Mouse (Mus musculus) E14TG2a.4 (cell line): ENCODE measurements at regions not wholly inside any gene's neighbourhood (a gene's known extent, or its start where the extent isn't known, plus 50 kb on each side); places are given as distances from the start of the nearest gene placed in this dataset.

Experiments
- CTCF ChIP-seq: conservative IDR thresholded peaks from 2 replicates; pipeline ENCODE4 v1.5.1; 2014; ENCODE audit warnings: low read length
- NANOG ChIP-seq: IDR thresholded peaks from 2 replicates; pipeline ENCODE4 v1.6.1; 2014; ENCODE audit warnings: borderline replicate concordance, low read length, mixed read lengths
- POU5F1 ChIP-seq: IDR thresholded peaks from 2 replicates; pipeline ENCODE4 v1.6.1; 2014; ENCODE audit warnings: low read length, borderline replicate concordance

DNA sequence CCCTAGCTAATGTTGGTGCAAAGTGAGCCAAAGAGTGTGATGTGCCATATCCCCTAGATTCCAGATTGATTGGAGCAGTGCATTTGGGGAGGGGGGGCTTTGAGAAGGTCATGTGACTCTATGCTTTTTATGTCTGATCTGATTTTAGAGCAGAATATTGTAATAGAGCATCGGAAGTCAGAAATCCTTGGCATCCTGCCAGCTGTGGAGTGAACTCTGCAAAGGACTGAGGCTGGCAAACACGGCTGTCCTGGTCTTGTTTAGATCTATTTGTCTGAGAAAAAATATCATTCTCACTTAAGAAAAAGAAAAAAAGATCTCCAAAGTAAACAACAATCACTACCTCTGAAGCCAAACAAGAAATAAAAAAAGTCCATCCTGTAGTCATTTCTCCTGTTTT lies 530.8 kb upstream of the Klhl29 start:
- no peak for TF ChIP-seq CTCF
- TF ChIP-seq POU5F1: no peak
- TF ChIP-seq NANOG: no peak
